Mouse (Mus musculus): ENCODE measurements at regions not wholly inside any gene's neighbourhood (a gene's known extent, or its start where the extent isn't known, plus 50 kb on each side); places are given as distances from the start of the nearest gene placed in this dataset.

GRCm38 (mm10) chr2:107994831-107995230, 704.4 kb downstream of the Kcna4 start:
- TF ChIP-seq CTCF (conservative IDR thresholded peaks at IDR 0.05; ENCODE audit: insufficient read depth, insufficient read length, low read depth, low read length) (no peak), POLR2A (IDR thresholded peaks at IDR 0.05; ENCODE audit: low read depth, low read length) (no peak)

Measured in kidney, adult 2 months (tissue).